Mouse (Mus musculus) urinary bladder, postnatal 4 days (tissue): ENCODE data around the gene Adcy5.

Experiments used
- DNase-seq, 2 experiments: peaks; one replicate each; pipeline ENCODE4 v3.0.0; 2021 to 2022; ENCODE audit warnings: low spot score in 2 of 2

Gene Adcy5

DNA sequence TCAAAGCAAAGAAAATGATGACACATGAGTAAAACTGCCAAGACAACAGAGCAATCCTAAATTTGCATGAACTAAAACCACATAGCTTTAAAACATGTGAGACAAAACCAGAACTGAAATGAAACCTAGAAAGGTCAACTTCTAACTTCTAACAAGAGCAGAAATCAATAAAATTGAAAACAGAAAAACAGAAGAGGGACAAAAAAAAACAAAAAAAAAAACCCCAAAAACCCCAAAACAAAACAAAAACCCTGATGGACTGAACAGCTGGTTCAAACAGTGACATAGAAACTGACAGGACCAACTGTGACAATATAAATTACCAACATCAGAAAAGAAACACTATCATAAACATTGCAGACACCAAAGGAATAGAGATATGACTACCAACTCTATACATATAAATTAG, 162.2 kb downstream of the Adcy5 start:
- no peak for DNase-seq

DNA sequence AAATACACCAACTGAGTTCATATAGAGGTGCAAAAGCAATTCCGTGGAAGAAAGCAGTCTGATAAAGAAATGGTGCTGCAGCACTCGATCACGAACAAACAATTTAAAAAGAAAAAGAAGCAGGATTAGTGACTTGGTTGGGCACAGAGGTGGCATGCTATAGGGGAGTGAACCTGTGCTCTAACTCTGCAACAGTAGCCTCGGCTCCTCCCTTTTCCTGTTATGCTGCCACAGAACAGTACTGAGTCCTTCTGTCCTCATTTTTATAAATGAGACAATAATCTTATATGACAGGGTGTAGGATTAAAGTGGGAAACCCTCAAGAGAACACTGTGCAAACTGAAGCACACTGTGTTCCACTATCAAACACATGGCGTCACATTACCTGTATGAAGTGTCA, 162.8 kb downstream of the Adcy5 start:
- no peak for DNase-seq

GRCm38 (mm10) chr16:35318397-35318796, 163.7 kb downstream of the Adcy5 start:
- DNase-seq = no peak

GRCm38 (mm10) chr16:35319335-35319734, 164.7 kb downstream of the Adcy5 start:
- no peak for DNase-seq

DNA sequence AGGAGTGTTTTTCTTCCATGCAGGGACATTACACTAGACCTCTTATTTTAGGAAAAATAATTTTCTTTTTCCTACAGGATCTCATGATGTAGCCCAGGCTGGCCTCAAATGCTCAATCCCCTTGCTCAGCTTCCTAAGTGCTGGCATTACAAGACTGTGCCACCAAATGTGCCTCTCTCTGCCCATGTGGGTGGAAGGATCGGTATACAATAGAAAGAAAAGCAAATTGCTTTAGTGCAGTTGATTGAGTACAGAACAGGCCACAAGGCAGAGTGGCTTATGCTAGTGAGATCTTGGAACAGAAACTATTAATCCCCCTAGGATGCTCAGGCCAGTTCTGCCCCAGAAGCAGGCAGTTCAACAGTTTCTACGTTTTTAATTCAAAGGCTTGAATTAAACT, 165.1 kb downstream of the Adcy5 start:
- no peak for DNase-seq

GRCm38 (mm10) chr16:35330451-35330850, 175.8 kb downstream of the Adcy5 start:
- no peak for DNase-seq
